Mouse (Mus musculus): ENCODE measurements around the gene Nkain2. TPM values are rescaled to one million over a fixed set of nuclear protein-coding genes. Genes with fewer than 3 reads are reported as not detected.

Gene Nkain2
- polyA plus RNA-seq (2015; fragmentation: Nextera tagmentation; extraction: Ambion mirVana), result 1.2 and 2.0 TPM in 2 replicates

DNA sequence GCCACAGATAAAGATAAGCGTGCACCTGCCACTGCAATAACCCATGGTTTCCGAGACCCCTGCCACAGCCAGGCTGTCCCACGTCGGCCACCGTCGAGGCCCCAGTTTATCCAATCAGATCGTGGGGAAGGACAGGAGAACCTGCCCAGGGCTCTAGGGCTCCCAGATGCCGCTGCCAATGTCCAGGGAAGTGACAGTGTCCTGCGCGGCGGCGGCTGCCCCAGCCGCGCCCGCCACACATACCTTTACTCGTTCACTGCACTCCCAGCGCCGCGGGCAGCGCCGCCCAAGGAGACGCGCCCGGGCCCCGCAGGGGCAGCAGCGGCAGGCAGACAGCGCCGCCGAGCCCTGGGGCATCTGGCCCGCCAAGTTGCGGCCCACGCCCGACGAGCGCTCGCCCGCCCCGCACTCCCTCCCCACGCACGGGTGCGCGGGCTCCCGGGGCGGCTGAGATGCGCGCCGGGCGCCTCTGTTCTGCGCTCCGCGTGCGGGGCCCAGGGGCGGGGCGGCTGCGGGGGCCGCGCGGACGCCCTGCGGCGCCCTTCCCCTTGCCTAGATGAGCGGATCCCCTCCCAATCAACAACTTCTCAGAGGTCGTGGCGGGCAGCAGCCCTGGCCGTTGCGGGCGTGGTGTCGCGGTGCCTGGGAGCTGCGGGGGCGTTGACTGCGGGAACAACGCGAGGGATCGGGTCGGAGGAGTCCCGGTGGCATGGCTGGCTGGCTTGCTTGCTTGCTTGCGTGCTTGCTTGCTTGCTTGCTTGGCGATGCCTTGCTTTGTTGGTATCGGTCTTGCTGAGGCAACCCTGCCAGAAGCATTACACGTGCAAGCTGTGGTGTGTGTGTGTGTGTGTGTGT is at the start of gene Nkain2:
Gene Nkain2, minus strand, starts transcription at position 811 of the 855 bp plus-strand sequence.

Other genes with a start within 250 kb of the Nkain2 start
- 1.1 and 5.4 TPM in 2 replicates for gene Trdn, start 190.1 kb upstream of the Nkain2 start, polyA plus RNA-seq (2015; fragmentation: Nextera tagmentation; extraction: Ambion mirVana)

All from adrenal gland, postnatal 0 days (tissue).